Mouse (Mus musculus): ENCODE measurements around the gene Spast.

Gene Spast

GRCm38 (mm10) chr17:74328146-74328545 is 10.6 kb upstream of the Spast start:
- peak; percentile 59 to 69 for DNase-seq

GRCm38 (mm10) chr17:74331049-74331676 is 7.6 kb upstream of the Spast start:
- DNase-seq: no peak

- DNase-seq: peak; percentile 96 to 98
Measured at GRCm38 (mm10) chr17:74338225-74338931, 409 bp upstream of the Spast start.

GRCm38 (mm10) chr17:74341151-74341550 is 2.4 kb downstream of the Spast start:
- no peak for DNase-seq

- DNase-seq: no peak
Measured at GRCm38 (mm10) chr17:74363592-74363991, 24.8 kb downstream of the Spast start.

- no peak for DNase-seq
Measured at GRCm38 (mm10) chr17:74376916-74377315, 38.1 kb downstream of the Spast start.

GRCm38 (mm10) chr17:74386657-74387056 is 47.9 kb downstream of the Spast start:
- no peak for DNase-seq

GRCm38 (mm10) chr17:74389847-74390246 is 51.1 kb downstream of the Spast start:
- no peak for DNase-seq

GRCm38 (mm10) chr17:74394381-74394780 is 55.6 kb downstream of the Spast start:
- DNase-seq: no peak

GRCm38 (mm10) chr17:74394855-74395254 is 56.1 kb downstream of the Spast start:
- DNase-seq: peak; percentile 14 to 39

GRCm38 (mm10) chr17:74395383-74396065 is 56.7 kb downstream of the Spast start, which contains the start of gene Slc30a6:
TSS of gene Slc30a6 (plus strand) at chr17:74395608.
- DNase-seq: peak; percentile 98 to 99

- no peak for DNase-seq
Measured at GRCm38 (mm10) chr17:74396766-74397165, 58.0 kb downstream of the Spast start.

GRCm38 (mm10) chr17:74397173-74397572 is 58.4 kb downstream of the Spast start:
- DNase-seq: no peak

- DNase-seq: no peak
Measured at GRCm38 (mm10) chr17:74402486-74403222, 63.9 kb downstream of the Spast start.

GRCm38 (mm10) chr17:74406487-74406886 is 67.7 kb downstream of the Spast start:
- DNase-seq: no peak

GRCm38 (mm10) chr17:74409722-74410121 is 70.9 kb downstream of the Spast start:
- no peak for DNase-seq

- no peak for DNase-seq
Measured at GRCm38 (mm10) chr17:74413324-74413723, 74.5 kb downstream of the Spast start.

GRCm38 (mm10) chr17:74414671-74415070 is 75.9 kb downstream of the Spast start:
- no peak for DNase-seq

GRCm38 (mm10) chr17:74416841-74417360 is 78.1 kb downstream of the Spast start:
- no peak for DNase-seq

- no peak for DNase-seq
Measured at GRCm38 (mm10) chr17:74418171-74418570, 79.4 kb downstream of the Spast start.

- no peak for DNase-seq
Measured at GRCm38 (mm10) chr17:74420656-74421055, 81.9 kb downstream of the Spast start.

GRCm38 (mm10) chr17:74424401-74425005 is 85.7 kb downstream of the Spast start:
- no peak for DNase-seq
